Mouse (Mus musculus) heart, embryonic 15.5 days (tissue): ENCODE results near the gene Igf2bp3. TPM values are rescaled to one million over a fixed set of nuclear protein-coding genes. Genes with fewer than 3 reads are reported as not detected.
"Not testable (repeated sequence)": the region's sequence is repeated elsewhere in the genome, so short reads cannot be mapped to it uniquely, and the experiment has no call there.

Source experiments
- ATAC-seq: fragments of 200-750 bp; cut with Nextera tagmentation; replicated peaks from 2 replicates; pipeline ENCODE4 v1.8.0; 2017; ENCODE audit warnings: low read depth, moderate TSS enrichment; ENCODE audit not compliant: insufficient number of reproducible peaks, insufficient read depth, low FRiP score
- H3K27ac ChIP-seq: fragments of 300-500 bp; sonication (generic); 2 replicates; pipeline ENCODE4 v1.5.1; 2015; ENCODE audit warnings: mild to moderate bottlenecking, inconsistent platforms
- H3K27me3 ChIP-seq: fragments of 300-500 bp; sonication (generic); 2 replicates; pipeline ENCODE4 v1.6.1; 2015; ENCODE audit warnings: inconsistent platforms
- H3K36me3 ChIP-seq: fragments of 300-500 bp; sonication (generic); 2 replicates; pipeline ENCODE4 v1.6.1; 2015; ENCODE audit warnings: mild to moderate bottlenecking, inconsistent platforms
- H3K4me1 ChIP-seq: fragments of 300-500 bp; sonication (generic); replicated peaks from 2 replicates; pipeline ENCODE4 v1.6.1; 2015; ENCODE audit warnings: inconsistent platforms
- H3K4me2 ChIP-seq: fragments of 300-500 bp; sonication (generic); 2 replicates; pipeline ENCODE4 v1.6.1; 2015; ENCODE audit warnings: inconsistent platforms, mild to moderate bottlenecking, moderate library complexity
- H3K4me3 ChIP-seq: fragments of 300-500 bp; sonication (generic); 2 replicates; pipeline ENCODE4 v1.5.1; 2015; ENCODE audit warnings: mild to moderate bottlenecking, inconsistent platforms
- H3K9ac ChIP-seq: fragments of 300-500 bp; sonication (generic); 2 replicates; pipeline ENCODE4 v1.6.1; 2015; ENCODE audit warnings: mild to moderate bottlenecking, inconsistent platforms
- H3K9me3 ChIP-seq: fragments of 300-500 bp; sonication (generic); replicated peaks from 2 replicates; pipeline ENCODE4 v1.6.1; 2016; ENCODE audit warnings: inconsistent platforms
- WGBS: fragments of 180-500 bp; shearing (Covaris S2); methylation state at CpG from one replicate; pipeline ENCODE4 v1.1.7; 2015; ENCODE audit warnings: mixed read lengths; 5-methylcytosine and 5-hydroxymethylcytosine counted together
- polyA plus RNA-seq: library from polyadenylated mRNA; unstranded; fragments of >200 nt; fragmentation: Nextera tagmentation; extraction: Ambion mirVana; gene quantifications from 2 replicates; pipeline ENCODE4 v1.2.1, GENCODE M21; 2015

Igf2bp3 gene
- 33.0 and 33.4 TPM in 2 replicates for polyA plus RNA-seq

GRCm38 (mm10) chr6:49214928-49215747 is at the start of gene Igf2bp3:
Gene Igf2bp3, minus strand, starts transcription at chr6:49214957.
- WGBS: under 1% methylated on average over 68 of the region's 68 CpGs
- H3K4me3 ChIP-seq: peak within 1 kb of the TSS; percentile 84

GRCm38 (mm10) chr6:49264446-49264845 is 49.7 kb upstream of the Igf2bp3 start:
- 86% methylated on average over 7 of the region's 7 CpGs for WGBS
- H3K4me2 ChIP-seq: peak overlapping the region; percentile 70; the same call in 1 of the 2 replicates

More at GRCm38 (mm10) chr6:49214928-49215747, at the start of gene Igf2bp3:
- peak; percentile 86 for ATAC-seq
- H3K4me2 ChIP-seq: peak within 1 kb of the TSS; percentile 92
- H3K36me3 ChIP-seq: no peaks in the 10 kb centered on the region
- H3K9ac ChIP-seq: peak within 1 kb of the TSS; percentile 89
- no peaks in the 10 kb centered on the region for H3K9me3 ChIP-seq
- H3K27ac ChIP-seq: peak within 1 kb of the TSS; percentile 97
- H3K4me1 ChIP-seq: peaks cover 35% of the 10 kb centered on the region
- no peaks in the 10 kb centered on the region for H3K27me3 ChIP-seq

GRCm38 (mm10) chr6:49263847-49264243 is 49.1 kb upstream of the Igf2bp3 start, which contains the start of gene Tra2a:
Gene Tra2a, minus strand, starts transcription at chr6:49264033.
- Histone ChIP-seq H3K9ac (peak within 1 kb of the TSS; percentile 98), H3K4me3 (peak within 1 kb of the TSS; percentile 88), H3K9me3 (no peaks in the 10 kb centered on the region), H3K4me2 (peak within 1 kb of the TSS; percentile 70), H3K4me1 (peaks cover 26% of the 10 kb centered on the region), H3K27ac (peak within 1 kb of the TSS; percentile 95), H3K27me3 (no peaks in the 10 kb centered on the region), H3K36me3 (no peaks in the 10 kb centered on the region)
- WGBS: under 1% methylated on average over 39 of the region's 39 CpGs
- peak; percentile 93 for ATAC-seq

More at GRCm38 (mm10) chr6:49264446-49264845, 49.7 kb upstream of the Igf2bp3 start:
- not testable (repeated sequence) for ATAC-seq, H3K9me3 ChIP-seq, H3K9ac ChIP-seq, H3K36me3 ChIP-seq, H3K4me3 ChIP-seq, H3K27me3 ChIP-seq
- peaks cover 21% of the 10 kb centered on the region for H3K4me1 ChIP-seq
- peak overlapping the region; percentile 95; the same call in 1 of the 2 replicates for H3K27ac ChIP-seq

GRCm38 (mm10) chr6:49263081-49263846 is 48.5 kb upstream of the Igf2bp3 start:
- peak; percentile 74 for ATAC-seq
- H3K4me2 ChIP-seq: peak overlapping the region; percentile 70
- no peaks in the 10 kb centered on the region for H3K27me3 ChIP-seq
- H3K36me3 ChIP-seq: no peaks in the 10 kb centered on the region
- peaks cover 28% of the 10 kb centered on the region for H3K4me1 ChIP-seq
- H3K4me3 ChIP-seq: peak overlapping the region; percentile 88
- H3K9ac ChIP-seq: peak overlapping the region; percentile 98
- H3K9me3 ChIP-seq: no peaks in the 10 kb centered on the region
- H3K27ac ChIP-seq: peak overlapping the region; percentile 95
- WGBS: under 1% methylated on average over 71 of the region's 71 CpGs

GRCm38 (mm10) chr6:49262421-49262820 is 47.7 kb upstream of the Igf2bp3 start:
- peak overlapping the region; percentile 98 for H3K9ac ChIP-seq
- peak overlapping the region; percentile 88 for H3K4me3 ChIP-seq
- H3K27ac ChIP-seq: peak overlapping the region; percentile 95
- under 1% methylated on average over 9 of the region's 9 CpGs for WGBS
- no peak for ATAC-seq
- no peaks in the 10 kb centered on the region for H3K36me3 ChIP-seq
- peak overlapping the region; percentile 70 for H3K4me2 ChIP-seq
- no peaks in the 10 kb centered on the region for H3K27me3 ChIP-seq
- peaks cover 30% of the 10 kb centered on the region for H3K4me1 ChIP-seq
- H3K9me3 ChIP-seq: no peaks in the 10 kb centered on the region

GRCm38 (mm10) chr6:49259711-49260110 is 45.0 kb upstream of the Igf2bp3 start:
- Histone ChIP-seq H3K4me2 (no peak overlapping the region), H3K9ac (no peak overlapping the region), H3K36me3 (no peaks in the 10 kb centered on the region), H3K4me1 (peaks cover 34% of the 10 kb centered on the region), H3K27ac (no peak overlapping the region), H3K4me3 (no peak overlapping the region), H3K9me3 (no peaks in the 10 kb centered on the region), H3K27me3 (no peaks in the 10 kb centered on the region)
- ATAC-seq: no peak
- 51% methylated on average over 5 of the region's 5 CpGs for WGBS

- H3K27ac ChIP-seq: no peak overlapping the region
- H3K4me3 ChIP-seq: no peak overlapping the region
- no peaks in the 10 kb centered on the region for H3K27me3 ChIP-seq
- H3K9me3 ChIP-seq: no peaks in the 10 kb centered on the region
- 88% methylated on average over 2 of the region's 2 CpGs for WGBS
- H3K4me1 ChIP-seq: peaks cover 34% of the 10 kb centered on the region
- no peak for ATAC-seq
- no peak overlapping the region for H3K4me2 ChIP-seq
- no peak overlapping the region for H3K9ac ChIP-seq
- no peaks in the 10 kb centered on the region for H3K36me3 ChIP-seq
These were observed 43.1 kb upstream of the Igf2bp3 start for GRCm38 (mm10) chr6:49257880-49258279.

GRCm38 (mm10) chr6:49252207-49252606 is 37.5 kb upstream of the Igf2bp3 start:
- whole genome bisulfite sequencing: 94% methylated on average over 8 of the region's 8 CpGs
- Histone ChIP-seq H3K4me3 (no peak overlapping the region), H3K9me3 (no peaks in the 10 kb centered on the region), H3K27me3 (no peaks in the 10 kb centered on the region), H3K4me1 (peaks cover 3% of the 10 kb centered on the region), H3K27ac (no peak overlapping the region), H3K9ac (no peak overlapping the region), H3K4me2 (no peak overlapping the region), H3K36me3 (peaks cover 43% of the 10 kb centered on the region)
- no peak for ATAC-seq

GRCm38 (mm10) chr6:49251199-49251598 is 36.4 kb upstream of the Igf2bp3 start:
- Histone ChIP-seq H3K9me3 (no peaks in the 10 kb centered on the region), H3K27me3 (no peaks in the 10 kb centered on the region), H3K9ac (no peak overlapping the region), H3K4me2 (no peak overlapping the region), H3K27ac (no peak overlapping the region), H3K4me1 (no peaks in the 10 kb centered on the region), H3K4me3 (no peak overlapping the region), H3K36me3 (peaks cover 49% of the 10 kb centered on the region)
- 96% methylated on average over 2 of the region's 2 CpGs for WGBS
- ATAC-seq: no peak

GRCm38 (mm10) chr6:49247246-49247645 is 32.5 kb upstream of the Igf2bp3 start:
- no peaks in the 10 kb centered on the region for H3K9me3 ChIP-seq
- H3K4me2 ChIP-seq: no peak overlapping the region
- WGBS: 56% methylated on average over 2 of the region's 2 CpGs
- H3K27ac ChIP-seq: no peak overlapping the region
- peaks cover 69% of the 10 kb centered on the region for H3K36me3 ChIP-seq
- no peak overlapping the region for H3K4me3 ChIP-seq
- H3K9ac ChIP-seq: no peak overlapping the region
- H3K27me3 ChIP-seq: no peaks in the 10 kb centered on the region
- no peak for ATAC-seq
- H3K4me1 ChIP-seq: no peaks in the 10 kb centered on the region

- WGBS: 82% methylated on average over 1 of the region's 1 CpGs
- no peak for ATAC-seq
- Histone ChIP-seq H3K4me1 (no peaks in the 10 kb centered on the region), H3K9me3 (no peaks in the 10 kb centered on the region), H3K4me2 (no peak overlapping the region), H3K36me3 (peaks cover 28% of the 10 kb centered on the region), H3K27ac (no peak overlapping the region), H3K4me3 (no peak overlapping the region), H3K27me3 (no peaks in the 10 kb centered on the region), H3K9ac (no peak overlapping the region)
These were observed 27.6 kb upstream of the Igf2bp3 start for GRCm38 (mm10) chr6:49242331-49242730.
